Mouse (Mus musculus) olfactory bulb, adult 2 months (tissue): ENCODE measurements around the gene N4bp2l1.

Experiments
- CTCF ChIP-seq: fragments of 200-500 bp; IDR thresholded peaks from 2 replicates; pipeline ENCODE4 v1.5.1; 2012; ENCODE audit warnings: low read depth, mild to moderate bottlenecking, low read length, moderate library complexity; ENCODE audit not compliant: insufficient read depth
- POLR2A ChIP-seq: fragments of 200-500 bp; IDR thresholded peaks from 2 replicates; pipeline ENCODE4 v1.6.1; 2012; ENCODE audit warnings: mild to moderate bottlenecking, low read depth, low read length, moderate library complexity; ENCODE audit not compliant: insufficient read depth

DNA sequence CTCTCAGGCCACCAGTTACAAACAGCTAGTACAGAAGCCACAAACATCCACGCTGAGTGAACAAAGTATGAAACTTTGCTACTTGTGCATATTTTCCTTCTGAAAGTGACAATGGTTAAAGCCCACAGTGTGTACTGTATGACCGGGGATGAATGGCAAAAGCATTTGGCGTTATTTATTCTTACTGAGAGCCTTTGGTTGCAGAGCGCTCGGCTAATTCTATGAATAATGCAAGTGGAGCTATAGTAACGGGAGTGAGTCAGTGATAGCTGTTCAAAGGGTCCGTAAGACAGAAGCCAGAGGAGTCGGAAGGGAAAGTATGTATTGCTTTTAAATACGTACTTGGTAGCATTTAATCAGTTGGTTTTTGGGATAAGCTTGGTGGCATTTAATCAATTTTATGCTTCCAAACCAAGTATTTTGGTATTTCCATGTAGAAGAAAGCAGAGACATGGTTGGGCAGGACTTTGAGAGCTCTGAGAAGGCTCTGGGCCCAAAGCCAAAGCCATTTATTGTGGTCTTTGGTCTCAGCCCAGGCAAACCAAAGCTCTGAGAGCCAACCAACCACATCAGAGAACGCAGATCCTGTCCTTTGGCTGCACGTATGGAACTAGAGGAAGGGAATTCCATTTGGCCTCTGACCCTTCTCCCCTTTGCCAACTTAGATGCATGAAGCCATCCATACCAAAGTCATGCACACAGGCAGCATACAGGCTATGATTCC lies 26.3 kb downstream of the N4bp2l1 start:
- TF ChIP-seq POLR2A (no peak), CTCF (no peak)
